Mouse (Mus musculus) mouse embryonic stem cell (cell line): ENCODE results near the gene Zdhhc24.

Experiments used
- in situ Hi-C, 2 experiments: fragments of 300-500 bp; cut with MboI; formaldehyde crosslinking; loops; 1 replicate in 1 of 2; 3 replicates in 1 of 2; pipeline ENCODE4 v1.14.3; 2019 to 2020; ENCODE audit warnings: low sequenced_read_pairs in 2 of 2, low pct_unique_long_range_greater_than_20kb in 1 of 2, mixed read lengths in 1 of 2; ENCODE audit not compliant: unreplicated experiment in 1 of 2

Gene Zdhhc24

DNA sequence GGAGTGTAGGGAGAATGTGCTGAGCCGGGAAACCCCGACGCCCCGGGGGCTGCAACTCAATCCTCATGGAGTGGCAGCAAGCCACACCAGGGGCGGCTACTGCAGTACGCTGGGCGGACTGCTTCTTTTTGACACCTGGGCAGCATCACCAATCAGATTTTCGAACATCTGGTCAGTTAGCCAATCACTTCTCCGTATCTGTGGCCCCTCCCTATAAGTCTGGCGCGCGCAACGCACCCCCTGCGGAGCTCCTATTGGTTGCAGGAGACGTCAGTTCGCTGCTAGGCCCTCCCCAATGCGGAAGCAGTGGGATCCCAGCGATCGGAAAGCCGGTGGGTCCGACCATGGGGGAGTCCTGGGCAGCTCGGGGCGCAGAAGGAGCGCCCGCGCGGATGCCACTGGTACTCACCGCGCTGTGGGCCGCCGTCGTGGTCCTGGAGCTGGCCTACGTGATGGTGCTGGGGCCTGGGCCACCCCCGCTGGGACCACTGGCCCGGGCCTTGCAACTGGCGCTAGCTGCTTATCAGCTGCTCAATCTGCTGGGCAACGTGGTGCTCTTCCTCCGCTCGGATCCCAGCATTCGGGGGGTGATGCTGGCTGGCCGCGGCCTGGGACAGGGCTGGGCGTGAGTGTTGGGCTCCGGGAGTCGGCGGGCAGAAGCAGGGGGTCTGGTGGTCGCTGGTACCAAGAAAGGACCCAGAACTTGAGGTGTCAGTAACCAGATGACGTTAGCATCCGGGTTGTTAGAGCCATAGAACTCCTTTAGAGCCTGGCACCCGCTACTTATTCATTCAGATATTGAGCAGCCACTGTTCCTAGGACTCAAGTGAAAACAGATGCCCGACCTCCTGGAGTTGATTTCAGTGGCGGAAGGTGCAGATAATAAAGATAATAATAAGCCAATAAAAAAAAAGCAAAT, at the start of gene Zdhhc24:
Gene Zdhhc24 (plus strand): TSS at position 264 of the 919 bp plus-strand sequence.
- in situ Hi-C loops = no loop called here

DNA sequence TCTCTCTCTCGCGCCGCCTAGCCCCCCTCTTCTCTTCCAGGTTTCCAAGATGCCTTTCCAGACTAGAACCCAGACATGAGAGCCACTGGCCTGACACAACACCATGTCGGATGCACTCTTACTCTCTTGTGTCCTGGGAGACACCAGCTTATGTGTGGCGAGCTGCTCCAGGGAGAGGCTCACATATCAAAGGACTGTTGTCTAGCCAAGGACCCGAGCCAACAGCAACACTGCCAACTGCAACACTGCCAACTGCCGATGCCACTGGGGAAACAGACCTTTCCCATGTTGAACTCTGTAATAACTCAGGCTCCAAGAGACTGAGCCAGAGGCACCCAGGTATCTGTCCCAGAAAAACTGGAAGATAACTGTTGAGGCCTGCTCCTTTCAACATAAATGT, 49.3 kb upstream of the Zdhhc24 start:
- in situ Hi-C loops = no loop called here

DNA sequence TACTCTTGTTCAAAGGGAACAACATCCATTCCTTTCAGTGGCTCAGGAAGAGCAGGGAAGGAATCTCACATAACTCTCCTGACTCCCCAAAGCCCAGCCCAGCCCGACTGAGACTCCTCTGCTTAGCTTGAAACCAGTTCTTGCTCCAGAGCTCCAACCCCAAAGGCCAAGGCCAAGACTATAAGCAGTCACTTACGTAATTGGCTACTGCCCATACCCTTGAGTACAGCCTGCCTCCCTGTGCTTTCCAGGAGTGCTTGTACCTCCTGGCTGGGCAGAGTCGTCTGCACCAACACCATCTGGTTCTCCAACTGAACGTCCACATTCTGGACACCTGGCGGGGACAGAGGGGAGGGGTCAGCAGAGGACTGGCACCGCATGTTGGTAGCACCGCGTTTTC, 44.5 kb upstream of the Zdhhc24 start:
- in situ Hi-C loops = no loop called here

DNA sequence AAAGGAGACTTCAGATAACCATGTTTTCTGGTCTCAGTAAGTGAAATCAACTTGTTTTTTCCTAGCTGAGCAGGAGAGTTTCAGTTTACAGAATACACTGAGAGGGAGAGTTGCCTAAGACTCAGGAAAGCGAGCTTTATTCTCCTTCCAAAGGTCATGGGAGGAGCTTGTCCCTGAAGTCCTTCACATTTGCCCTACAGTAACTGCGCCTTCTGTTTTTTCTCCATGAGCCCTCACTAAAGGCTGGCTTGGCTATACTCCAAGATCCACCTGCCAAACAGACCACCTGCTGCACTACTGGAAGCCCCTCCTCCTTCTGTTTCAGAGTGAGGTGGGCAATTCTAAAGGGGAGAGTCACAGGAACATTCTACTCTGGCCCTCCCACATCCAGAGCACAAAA, 42.4 kb upstream of the Zdhhc24 start:
- in situ Hi-C loops = no loop called here

DNA sequence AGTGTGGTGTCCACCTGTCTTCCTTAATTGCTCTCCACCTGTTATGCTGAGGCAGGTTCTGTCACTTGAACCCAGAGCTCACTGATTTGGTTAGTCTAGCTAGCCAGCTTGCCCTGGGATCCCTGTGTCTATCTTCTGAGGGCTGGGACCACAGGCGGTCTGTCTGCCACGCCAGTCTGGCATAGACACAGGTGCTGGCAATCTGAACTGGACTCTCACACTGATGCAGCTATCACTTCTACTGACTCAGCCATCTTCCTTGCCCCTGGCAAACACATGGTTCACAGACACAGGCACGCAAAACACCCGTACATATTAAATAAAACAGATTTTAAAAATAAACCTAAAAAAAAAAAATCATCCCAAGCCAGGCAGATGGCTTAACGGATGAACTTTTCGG, 41.4 kb upstream of the Zdhhc24 start:
- in situ Hi-C loops = no loop called here

DNA sequence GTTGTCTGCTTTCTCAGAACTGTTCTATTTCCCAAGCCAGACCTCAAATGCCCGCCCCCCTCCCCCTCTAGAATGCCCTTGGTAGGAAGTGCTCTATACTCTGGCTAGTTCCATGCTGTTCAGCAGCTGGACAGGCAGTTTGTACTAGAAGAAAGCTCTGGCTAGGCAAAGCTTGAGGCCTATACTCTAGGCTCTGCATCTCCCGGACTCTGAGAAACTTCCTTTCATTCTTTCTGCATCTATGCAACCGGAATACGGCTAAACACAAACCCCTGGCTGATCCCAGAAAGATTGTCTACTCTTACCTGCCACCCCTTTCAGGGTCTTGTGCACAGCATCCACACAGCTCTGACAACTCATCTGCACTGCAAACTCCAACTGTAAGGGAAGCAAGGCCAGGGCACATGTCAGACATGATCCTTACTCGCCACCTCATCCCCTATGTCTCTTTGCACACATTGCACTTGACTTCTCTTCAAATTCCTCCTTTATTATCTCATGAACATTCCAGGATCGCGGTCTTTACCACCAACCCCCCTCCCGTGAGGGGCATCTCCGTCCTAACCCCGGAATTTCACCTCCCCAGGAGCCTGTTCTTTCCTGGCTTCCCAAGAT, 39.8 kb upstream of the Zdhhc24 start:
- in situ Hi-C loops = no loop called here

DNA sequence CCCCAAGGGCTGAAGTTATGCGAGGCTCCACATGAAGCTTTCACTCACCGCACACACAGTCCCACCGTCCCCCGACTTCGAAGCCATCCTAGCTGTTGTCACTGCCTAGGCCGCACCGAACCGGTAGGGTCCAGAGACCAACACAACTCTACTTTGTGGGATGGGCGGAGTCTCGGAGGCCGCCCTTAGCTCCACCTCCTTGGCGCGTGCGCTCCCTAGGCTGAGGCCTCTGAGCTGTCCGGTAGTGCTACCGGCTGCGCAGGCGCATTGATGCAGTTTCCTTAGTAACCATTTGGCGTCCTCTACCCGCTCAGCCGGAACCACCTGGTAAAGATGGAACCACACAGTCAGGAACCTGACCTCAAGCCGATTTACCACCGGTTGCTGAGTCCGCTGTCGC, 39.3 kb upstream of the Zdhhc24 start, which contains the start of the genes Ccs and Ccdc87:
Gene Ccs (minus strand): TSS at position 184 of the 400 bp plus-strand sequence.
Gene Ccdc87 (plus strand): TSS at position 218 of the 400 bp plus-strand sequence.
- in situ Hi-C loops = no loop called here

DNA sequence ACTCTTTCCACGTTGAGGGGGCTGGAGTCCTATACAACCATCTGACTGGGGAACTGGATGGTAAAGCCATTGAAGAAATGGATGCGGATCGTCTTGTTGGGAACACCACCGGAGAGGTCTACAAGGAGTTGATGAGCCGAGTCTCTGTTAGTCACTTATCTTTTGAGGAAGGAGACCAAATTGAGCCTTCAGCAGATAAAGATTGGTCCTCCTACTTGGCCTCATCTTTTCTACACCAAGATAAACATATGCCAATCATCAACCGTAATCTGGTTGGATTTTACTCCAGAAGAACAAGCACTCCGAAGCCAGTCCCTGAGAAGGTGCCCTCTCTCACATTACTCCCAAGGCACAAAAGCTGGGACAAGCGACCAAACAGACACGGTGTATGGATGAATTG, 37.6 kb upstream of the Zdhhc24 start:
- in situ Hi-C loops = no loop called here

- in situ Hi-C loops = no loop called here
Measured at GRCm38 (mm10) chr19:4842611-4843010, 35.9 kb upstream of the Zdhhc24 start.

DNA sequence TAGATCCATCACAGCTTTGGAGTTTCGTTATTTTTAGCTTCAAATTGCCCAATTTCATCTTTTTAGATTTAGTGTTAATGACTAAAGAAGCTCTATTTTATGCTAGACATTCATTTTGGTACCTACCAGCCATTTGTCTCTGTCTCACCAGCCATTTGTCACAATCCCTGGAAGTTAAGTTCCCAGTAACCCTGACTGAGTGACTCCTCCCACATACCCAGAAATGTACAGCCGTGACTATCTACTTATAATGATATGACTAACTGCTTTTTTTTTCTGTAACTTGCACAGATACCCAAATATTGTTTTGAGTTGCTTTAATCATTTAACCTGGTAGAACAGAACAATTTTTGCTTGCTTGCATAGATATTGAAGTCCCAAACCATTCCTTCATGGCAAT, 32.6 kb upstream of the Zdhhc24 start:
- in situ Hi-C loops = no loop called here

DNA sequence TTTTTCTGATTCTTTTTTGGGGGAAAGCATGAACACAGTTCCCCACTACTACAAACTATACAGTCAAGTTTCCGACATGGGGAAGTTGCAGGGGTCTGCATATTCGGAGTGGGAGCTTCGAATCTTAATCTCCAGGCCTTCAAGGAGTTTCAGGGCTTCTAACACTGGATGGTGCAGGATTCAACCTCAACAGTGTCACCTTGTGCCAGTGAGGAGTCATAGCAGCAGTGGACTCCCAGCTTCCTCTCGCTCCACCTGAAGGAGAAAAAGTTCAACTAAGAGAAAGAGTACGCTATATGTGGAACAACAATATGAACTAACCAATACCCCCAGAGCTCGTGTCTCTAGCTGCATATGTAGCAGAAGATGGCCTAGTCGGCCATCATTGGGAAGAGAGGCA, 31.0 kb upstream of the Zdhhc24 start:
- in situ Hi-C loops = no loop called here

DNA sequence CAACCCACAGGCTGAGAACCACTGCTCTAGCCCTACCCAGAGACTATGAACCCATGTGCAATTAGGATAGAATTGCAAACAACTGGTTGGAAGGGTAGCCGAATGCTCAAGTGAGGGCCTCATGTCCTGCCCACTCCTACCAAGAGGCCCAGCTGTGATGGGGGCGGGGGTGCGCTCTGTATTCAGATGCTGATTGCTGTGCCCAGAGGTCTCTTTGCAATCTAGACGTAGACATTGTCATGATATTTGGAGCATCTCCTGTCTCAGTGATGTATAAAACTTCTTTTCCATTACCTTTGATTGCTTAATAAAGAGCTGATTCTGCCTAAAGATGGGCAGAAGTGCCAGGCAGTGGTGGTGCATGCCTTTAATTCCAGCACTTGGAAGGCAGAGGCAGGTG, 28.7 kb upstream of the Zdhhc24 start:
- in situ Hi-C loops = loop anchor here (25.0 kb wide), 1 partner anchor 212 kb away; the partner anchor contains the start of gene Rce1 (in 2 of the 2)

DNA sequence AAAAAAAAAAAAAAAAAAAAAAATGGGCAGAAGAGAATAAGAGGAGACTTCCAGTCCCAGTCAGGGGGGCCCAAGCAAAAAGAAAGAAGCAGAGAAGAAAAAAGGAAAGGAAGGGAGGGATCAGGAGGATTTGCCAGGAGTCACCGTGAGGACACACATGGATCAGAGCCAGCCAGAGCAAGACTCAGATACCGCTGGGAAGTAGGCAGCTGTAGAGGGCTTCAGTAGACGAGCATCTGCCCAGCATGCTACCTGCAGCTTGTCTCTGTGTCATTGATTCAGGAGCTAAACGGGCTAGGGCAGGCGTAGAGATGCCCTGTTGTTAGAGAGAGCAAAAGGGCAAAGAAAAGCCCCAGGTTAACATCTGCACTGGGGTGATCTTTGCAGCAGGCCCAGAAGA, 28.2 kb upstream of the Zdhhc24 start:
- in situ Hi-C loops = loop anchor here (25.0 kb wide), 1 partner anchor 213 kb away; the partner anchor contains the start of gene Rce1 (in 2 of the 2)

- in situ Hi-C loops = loop anchor here (25.0 kb wide), 1 partner anchor 218 kb away; the partner anchor contains the start of gene Rce1 (in 2 of the 2)
Measured at GRCm38 (mm10) chr19:4854552-4855469, 23.7 kb upstream of the Zdhhc24 start, which contains the start of gene Ctsf. TSS of gene Ctsf (plus strand) at chr19:4855130.

DNA sequence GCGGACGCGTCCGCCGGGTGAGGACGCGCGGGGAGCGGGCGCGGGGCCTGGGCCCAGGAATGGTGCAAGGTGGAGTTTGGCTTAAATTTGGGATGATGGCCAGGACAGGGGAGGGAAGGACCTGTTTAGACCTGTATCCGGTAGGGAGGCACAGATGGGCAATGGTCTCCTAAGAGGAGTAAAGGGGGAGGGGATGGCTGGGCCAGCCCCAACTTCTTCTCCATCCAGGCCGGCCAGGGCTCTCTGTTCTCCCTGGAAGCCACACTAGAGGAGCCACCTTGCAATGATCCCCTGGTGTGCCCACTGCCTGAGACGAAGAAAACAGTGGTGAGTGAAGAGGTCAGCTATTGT, 23.0 kb upstream of the Zdhhc24 start:
- in situ Hi-C loops = loop anchor here (25.0 kb wide), 1 partner anchor 218 kb away; the partner anchor contains the start of gene Rce1 (in 2 of the 2)

GRCm38 (mm10) chr19:4855951-4856350, 22.5 kb upstream of the Zdhhc24 start:
- in situ Hi-C loops = loop anchor here (25.0 kb wide), 1 partner anchor 219 kb away; the partner anchor contains the start of gene Rce1 (in 2 of the 2)

GRCm38 (mm10) chr19:4859081-4859480, 19.4 kb upstream of the Zdhhc24 start:
- in situ Hi-C loops = loop anchor here (25.0 kb wide), 1 partner anchor 222 kb away; the partner anchor contains the start of gene Rce1 (in 2 of the 2)

GRCm38 (mm10) chr19:4863048-4863447, 15.4 kb upstream of the Zdhhc24 start:
- in situ Hi-C loops = loop anchor here (25.0 kb wide), 1 partner anchor 226 kb away; the partner anchor contains the start of gene Rce1 (in 2 of the 2)
